Mouse (Mus musculus) testis, adult 2 months (tissue): Measurements from ENCODE around the gene Erich4.

Source experiments
- CTCF ChIP-seq: fragments of 200-500 bp; IDR thresholded peaks from 2 replicates; pipeline ENCODE4 v1.5.1; 2012; ENCODE audit warnings: low read depth, mild to moderate bottlenecking, inconsistent platforms, low read length, moderate library complexity; ENCODE audit not compliant: control insufficient read depth, insufficient read depth, insufficient replicate concordance
- POLR2A ChIP-seq: fragments of 200-500 bp; IDR thresholded peaks from 2 replicates; pipeline ENCODE4 v1.6.1; 2012; ENCODE audit warnings: low read depth, mild to moderate bottlenecking, inconsistent platforms, low read length, moderate library complexity; ENCODE audit not compliant: control insufficient read depth

DNA sequence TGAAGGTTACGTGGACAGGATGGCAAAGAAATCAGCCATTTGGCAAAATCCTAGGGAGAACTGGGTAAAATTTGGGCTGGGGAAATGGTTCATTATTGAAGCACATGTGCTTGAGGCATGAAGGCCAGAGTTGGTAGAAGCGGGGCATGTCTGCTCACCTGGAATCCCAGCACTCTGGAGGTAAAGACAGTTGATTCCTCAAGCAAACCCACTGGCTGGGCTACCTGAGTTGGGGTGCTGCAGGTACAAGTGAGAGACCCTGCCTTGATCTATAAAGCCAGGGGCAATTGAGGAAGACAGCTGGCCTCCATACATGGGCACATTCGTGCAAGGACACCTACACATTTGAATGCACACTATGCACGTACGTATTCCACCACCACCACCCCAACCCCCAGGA lies 4.4 kb upstream of the Erich4 start:
- TF ChIP-seq POLR2A (no peak), CTCF (no peak)
